Mouse (Mus musculus) midbrain, embryonic 14.5 days (tissue): Measurements from ENCODE around the gene Tradd. TPM values are rescaled to one million over a fixed set of nuclear protein-coding genes. Genes with fewer than 3 reads are reported as not detected.
"Not testable (repeated sequence)": the region's sequence is repeated elsewhere in the genome, so short reads cannot be mapped to it uniquely, and the experiment has no call there.

Experiments used
- ATAC-seq: fragments of 200-750 bp; cut with Nextera tagmentation; 2 replicates; pipeline ENCODE4 v1.8.0; 2017; ENCODE audit warnings: moderate number of reproducible peaks, moderate library complexity; ENCODE audit not compliant: low FRiP score, low TSS enrichment
- DNase-seq: peaks from one replicate; pipeline ENCODE4 v3.0.0-alpha.2; 2015
- H3K27ac ChIP-seq: fragments of 300-500 bp; sonication (generic); replicated peaks from 2 replicates; pipeline ENCODE4 v1.5.1; 2014; ENCODE audit warnings: mild to moderate bottlenecking, low read depth, low read length, moderate library complexity
- H3K27me3 ChIP-seq: fragments of 300-500 bp; sonication (generic); 2 replicates; pipeline ENCODE4 v1.6.1; 2014; ENCODE audit warnings: low read length, control low read depth, mixed read lengths; ENCODE audit not compliant: control insufficient read depth, insufficient read depth
- H3K36me3 ChIP-seq: fragments of 300-500 bp; sonication (generic); 2 replicates; pipeline ENCODE4 v1.6.1; 2014; ENCODE audit warnings: low read length, control low read depth; ENCODE audit not compliant: control insufficient read depth, insufficient read depth
- H3K4me1 ChIP-seq: fragments of 300-500 bp; sonication (generic); 2 replicates; pipeline ENCODE4 v1.6.1; 2014; ENCODE audit warnings: mild to moderate bottlenecking, antibody characterized with exemption, low read length, control low read depth; ENCODE audit not compliant: control insufficient read depth, insufficient read depth
- H3K4me2 ChIP-seq: fragments of 300-500 bp; sonication (generic); 2 replicates; pipeline ENCODE4 v1.6.1; 2014; ENCODE audit warnings: mild to moderate bottlenecking, low read length, moderate library complexity
- H3K4me3 ChIP-seq: fragments of 300-500 bp; sonication (generic); replicated peaks from 2 replicates; pipeline ENCODE4 v1.5.1; 2014; ENCODE audit warnings: low read depth, low read length
- H3K9ac ChIP-seq: fragments of 300-500 bp; sonication (generic); replicated peaks from 2 replicates; pipeline ENCODE4 v1.6.1; 2014; ENCODE audit warnings: mild to moderate bottlenecking, low read length, moderate library complexity
- H3K9me3 ChIP-seq: fragments of 300-500 bp; sonication (generic); 2 replicates; pipeline ENCODE4 v1.6.1; 2016; ENCODE audit warnings: low read length, control low read depth, mixed read lengths; ENCODE audit not compliant: control insufficient read depth
- WGBS: fragments of 180-500 bp; shearing (Covaris S2); extraction: QIAGEN DNeasy Blood & Tissue Kit; methylation state at CpG from one replicate; pipeline ENCODE4 v1.1.7; 2014; 5-methylcytosine and 5-hydroxymethylcytosine counted together
- polyA plus RNA-seq: library from polyadenylated mRNA; unstranded; fragments of >200 nt; fragmentation: Nextera tagmentation; extraction: Ambion mirVana; gene quantifications from 2 replicates; pipeline ENCODE4 v1.2.1, GENCODE M21; 2014

Tradd gene
- polyA plus RNA-seq, 1 experiment from 2014 or later, result 15.0 TPM

DNA sequence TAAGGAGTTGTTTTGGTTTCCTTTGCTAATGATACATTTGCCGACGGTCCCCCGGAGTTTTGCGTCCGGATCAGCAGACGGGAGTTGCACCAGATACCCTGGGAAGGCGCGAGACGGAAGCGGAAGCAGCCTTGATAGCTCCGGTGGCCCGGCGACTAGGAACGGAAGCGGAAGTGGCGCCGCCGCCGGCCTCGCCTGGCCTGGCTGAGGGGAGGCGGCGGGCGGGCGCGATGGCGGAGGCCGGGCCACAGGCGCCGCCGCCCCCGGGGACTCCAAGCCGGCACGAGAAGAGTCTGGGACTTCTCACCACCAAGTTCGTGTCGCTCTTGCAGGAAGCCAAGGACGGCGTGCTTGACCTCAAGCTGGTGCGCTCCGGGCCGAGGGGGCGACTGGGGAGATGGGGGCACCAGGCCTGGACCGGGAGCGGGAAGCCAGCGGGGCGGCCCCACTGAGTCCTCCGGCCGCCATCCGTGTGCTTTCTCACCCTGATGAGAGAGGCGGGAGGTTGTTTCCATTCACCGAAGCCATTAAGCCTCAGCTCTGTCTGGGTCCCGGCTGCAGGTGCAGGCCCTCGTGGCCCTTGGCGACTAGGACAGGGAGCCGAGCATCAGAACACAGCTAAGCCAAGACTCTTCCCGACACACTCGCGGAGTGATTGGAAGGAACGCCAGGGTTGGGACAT lies 33.2 kb upstream of the Tradd start, which contains the start of gene E2f4:
Gene E2f4, plus strand, starts transcription at position 153 of the 682 bp plus-strand sequence.
- DNase-seq (peak; percentile 96), ATAC-seq (peak; percentile 91)
- Histone ChIP-seq H3K36me3 (peaks cover 41% of the 10 kb centered on the region), H3K9ac (peak within 1 kb of the TSS; percentile 93), H3K27ac (peak within 1 kb of the TSS; percentile 68), H3K9me3 (no peaks in the 10 kb centered on the region), H3K4me1 (peaks cover 12% of the 10 kb centered on the region), H3K27me3 (no peaks in the 10 kb centered on the region), H3K4me2 (peak within 1 kb of the TSS; percentile 95), H3K4me3 (peak within 1 kb of the TSS; percentile 97)
- under 1% methylated on average over 58 of the region's 58 CpGs for WGBS

- peak within 1 kb of the TSS; percentile 97 for H3K4me3 ChIP-seq
- 71% methylated on average over 11 of the region's 11 CpGs for WGBS
- ATAC-seq (no peak), DNase-seq (no peak)
- peaks cover 12% of the 10 kb centered on the region for H3K4me1 ChIP-seq
- H3K4me2 ChIP-seq, result peak within 1 kb of the TSS; percentile 95
- H3K9ac ChIP-seq, result no peak within 1 kb of the TSS
- H3K36me3 ChIP-seq, result peaks cover 25% of the 10 kb centered on the region
- peaks cover 3% of the 10 kb centered on the region; the same call in 1 of the 2 replicates for H3K27me3 ChIP-seq
- no peak within 1 kb of the TSS for H3K27ac ChIP-seq
- no peaks in the 10 kb centered on the region for H3K9me3 ChIP-seq
These were observed 31.6 kb upstream of the Tradd start, which contains the start of gene Exoc3l for GRCm38 (mm10) chr8:105295895-105296573. Gene Exoc3l, minus strand, starts transcription at chr8:105296101.

DNA sequence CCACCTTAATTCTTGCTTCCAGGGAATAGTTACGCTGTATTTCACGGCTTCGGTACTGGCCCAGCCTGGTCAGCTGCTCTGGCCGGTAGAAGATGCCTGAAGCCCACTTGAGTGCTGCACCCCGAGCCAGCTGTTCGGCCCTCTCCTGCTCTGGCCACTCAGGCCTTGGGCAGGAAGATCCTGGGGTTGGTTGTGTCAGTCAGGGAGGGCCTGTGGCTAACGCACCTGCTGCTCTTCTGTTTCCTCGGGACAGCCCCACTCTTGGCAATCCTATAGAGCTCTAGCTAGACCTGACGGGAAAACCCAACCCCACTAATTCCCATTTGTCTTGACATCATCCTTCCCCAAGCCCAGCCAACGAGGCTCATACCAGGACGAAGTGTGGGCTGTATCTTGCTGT lies 30.8 kb upstream of the Tradd start:
- ATAC-seq, result no peak
- no peak for DNase-seq
- H3K4me2 ChIP-seq, result no peak overlapping the region
- no peak overlapping the region for H3K9ac ChIP-seq
- H3K27me3 ChIP-seq, result peaks cover 10% of the 10 kb centered on the region; the same call in 1 of the 2 replicates
- H3K4me1 ChIP-seq, result peaks cover 18% of the 10 kb centered on the region
- H3K4me3 ChIP-seq, result no peak overlapping the region
- peaks cover 17% of the 10 kb centered on the region for H3K36me3 ChIP-seq
- H3K9me3 ChIP-seq, result no peaks in the 10 kb centered on the region
- no peak overlapping the region for H3K27ac ChIP-seq
- WGBS, result 73% methylated on average over 11 of the region's 11 CpGs

DNA sequence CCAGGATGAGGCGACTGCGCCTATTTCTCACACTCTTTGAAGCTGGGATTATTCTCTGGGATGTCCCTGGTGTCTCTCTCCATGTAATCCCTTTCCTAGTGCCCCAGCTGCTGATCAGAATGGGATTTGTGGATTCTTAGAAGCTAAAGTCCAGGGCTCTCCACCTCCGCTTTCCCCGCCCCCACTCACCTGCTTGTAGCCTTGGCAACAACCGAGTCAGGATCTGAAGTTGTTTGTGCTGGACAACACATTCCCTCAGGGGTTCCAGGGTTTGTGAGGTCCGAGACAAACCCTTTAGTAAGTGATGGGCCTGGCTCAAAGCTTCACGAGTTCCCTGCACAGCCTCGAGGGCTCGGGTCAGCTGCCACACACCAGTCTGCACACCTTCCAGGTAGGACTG lies 30.4 kb upstream of the Tradd start:
- Histone ChIP-seq H3K4me3 (no peak overlapping the region), H3K27ac (no peak overlapping the region), H3K36me3 (peaks cover 12% of the 10 kb centered on the region), H3K9me3 (no peaks in the 10 kb centered on the region), H3K4me1 (peaks cover 22% of the 10 kb centered on the region), H3K27me3 (peaks cover 10% of the 10 kb centered on the region; the same call in 1 of the 2 replicates), H3K9ac (no peak overlapping the region), H3K4me2 (no peak overlapping the region)
- DNase-seq, result no peak
- WGBS, result 59% methylated on average over 9 of the region's 9 CpGs
- no peak for ATAC-seq

DNA sequence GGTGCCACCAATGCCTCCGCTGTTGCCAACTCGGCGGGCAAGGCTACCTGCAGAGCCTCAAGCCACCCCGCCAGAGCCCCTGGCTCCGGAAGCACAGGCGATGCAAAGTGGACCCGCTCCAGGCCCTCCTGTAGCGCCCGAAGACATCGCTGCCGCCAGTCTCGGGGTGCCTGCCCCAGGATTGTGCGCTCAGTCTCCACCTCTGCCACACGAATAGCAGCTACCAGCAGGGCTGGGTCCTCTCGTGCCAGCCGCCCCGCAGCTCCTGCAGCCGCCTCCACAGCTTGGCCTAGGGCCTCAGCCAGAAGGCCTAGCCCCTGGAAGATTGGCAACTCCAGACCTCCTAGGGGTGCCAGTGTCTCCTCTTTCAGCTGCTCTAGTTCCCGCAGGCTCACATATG lies 29.0 kb upstream of the Tradd start:
- ATAC-seq, result no peak
- Histone ChIP-seq H3K27me3 (peaks cover 10% of the 10 kb centered on the region; the same call in 1 of the 2 replicates), H3K27ac (no peak overlapping the region), H3K4me3 (no peak overlapping the region), H3K36me3 (no peaks in the 10 kb centered on the region), H3K4me1 (peaks cover 15% of the 10 kb centered on the region), H3K9ac (no peak overlapping the region), H3K4me2 (no peak overlapping the region), H3K9me3 (no peaks in the 10 kb centered on the region)
- no peak for DNase-seq
- WGBS, result 67% methylated on average over 19 of the region's 19 CpGs

- Histone ChIP-seq H3K4me1 (peaks cover 21% of the 10 kb centered on the region), H3K27ac (no peak overlapping the region), H3K9me3 (no peaks in the 10 kb centered on the region), H3K4me3 (no peak overlapping the region), H3K36me3 (no peaks in the 10 kb centered on the region), H3K9ac (no peak overlapping the region), H3K27me3 (peaks cover 10% of the 10 kb centered on the region; the same call in 1 of the 2 replicates), H3K4me2 (no peak overlapping the region)
- 87% methylated on average over 7 of the region's 7 CpGs for WGBS
- no peak for ATAC-seq
- no peak for DNase-seq
These were observed 28.1 kb upstream of the Tradd start for GRCm38 (mm10) chr8:105292471-105292870.

DNA sequence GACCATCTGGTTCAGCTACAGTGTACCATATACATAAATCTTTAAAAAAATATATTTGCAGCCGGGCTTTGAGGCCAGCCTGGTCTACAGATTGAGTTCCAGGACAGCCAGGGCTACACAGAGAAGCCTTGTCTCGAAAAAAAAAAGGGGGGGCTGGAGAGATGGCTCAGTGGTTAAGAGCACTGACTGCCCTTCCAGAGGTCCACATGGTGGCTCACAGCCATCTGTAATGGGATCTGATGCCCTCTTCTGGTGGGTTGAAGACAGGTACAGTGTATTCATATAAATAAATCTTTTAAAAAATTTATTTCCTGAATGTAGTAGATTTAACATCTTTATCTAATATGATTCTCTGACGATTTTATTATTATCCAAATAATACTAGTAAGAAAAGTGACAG lies 27.4 kb upstream of the Tradd start:
- not testable (repeated sequence) for H3K27ac ChIP-seq, H3K4me2 ChIP-seq, H3K9me3 ChIP-seq, ATAC-seq, H3K4me3 ChIP-seq, H3K36me3 ChIP-seq, H3K27me3 ChIP-seq, DNase-seq, H3K9ac ChIP-seq
- H3K4me1 ChIP-seq, result peaks cover 28% of the 10 kb centered on the region
- WGBS, result 73% methylated on average over 3 of the region's 3 CpGs

DNA sequence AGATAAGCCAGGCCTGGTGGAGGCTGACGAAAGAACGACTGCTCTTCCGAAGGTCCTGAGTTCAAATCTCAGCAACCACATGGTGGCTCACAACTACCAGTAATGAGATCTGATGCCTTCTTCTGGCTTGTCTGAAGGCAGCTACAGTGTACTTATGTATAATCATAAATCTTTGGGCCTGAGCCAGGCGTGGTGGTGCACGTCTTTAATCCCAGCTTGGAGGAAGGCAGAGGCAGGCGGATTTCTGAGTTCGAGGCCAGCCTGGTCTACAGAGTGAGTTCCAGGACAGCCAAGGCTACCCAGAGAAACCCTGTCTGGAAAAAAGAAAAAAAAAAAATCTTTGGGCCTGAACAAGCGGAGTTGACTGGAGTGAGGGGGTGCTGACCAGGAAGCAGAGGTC lies 27.0 kb upstream of the Tradd start:
- H3K9ac ChIP-seq, H3K36me3 ChIP-seq, H3K9me3 ChIP-seq, ATAC-seq, DNase-seq, H3K27ac ChIP-seq, H3K4me3 ChIP-seq, H3K4me2 ChIP-seq, H3K27me3 ChIP-seq: not testable (repeated sequence)
- WGBS, result 82% methylated on average over 8 of the region's 8 CpGs
- H3K4me1 ChIP-seq, result peaks cover 32% of the 10 kb centered on the region
